Mouse (Mus musculus) brain, embryonic 14.5 days (tissue): ENCODE measurements at regions not wholly inside any gene's neighbourhood (a gene's known extent, or its start where the extent isn't known, plus 50 kb on each side); places are given as distances from the start of the nearest gene placed in this dataset.

ENCODE experiments used
- CTCF ChIP-seq: fragments of 200-500 bp; IDR thresholded peaks from 2 replicates; pipeline ENCODE4 v1.5.1; 2012; ENCODE audit warnings: inconsistent platforms, mild to moderate bottlenecking, moderate library complexity, borderline replicate concordance; ENCODE audit not compliant: insufficient read depth, insufficient read length; ENCODE audit errors: extremely low read depth
- POLR2A ChIP-seq: fragments of 200-500 bp; IDR thresholded peaks from 2 replicates; pipeline ENCODE4 v1.6.1; 2012; ENCODE audit warnings: mild to moderate bottlenecking, inconsistent platforms, borderline replicate concordance; ENCODE audit not compliant: poor library complexity, insufficient read depth, insufficient read length, severe bottlenecking; ENCODE audit errors: extremely low read depth

DNA sequence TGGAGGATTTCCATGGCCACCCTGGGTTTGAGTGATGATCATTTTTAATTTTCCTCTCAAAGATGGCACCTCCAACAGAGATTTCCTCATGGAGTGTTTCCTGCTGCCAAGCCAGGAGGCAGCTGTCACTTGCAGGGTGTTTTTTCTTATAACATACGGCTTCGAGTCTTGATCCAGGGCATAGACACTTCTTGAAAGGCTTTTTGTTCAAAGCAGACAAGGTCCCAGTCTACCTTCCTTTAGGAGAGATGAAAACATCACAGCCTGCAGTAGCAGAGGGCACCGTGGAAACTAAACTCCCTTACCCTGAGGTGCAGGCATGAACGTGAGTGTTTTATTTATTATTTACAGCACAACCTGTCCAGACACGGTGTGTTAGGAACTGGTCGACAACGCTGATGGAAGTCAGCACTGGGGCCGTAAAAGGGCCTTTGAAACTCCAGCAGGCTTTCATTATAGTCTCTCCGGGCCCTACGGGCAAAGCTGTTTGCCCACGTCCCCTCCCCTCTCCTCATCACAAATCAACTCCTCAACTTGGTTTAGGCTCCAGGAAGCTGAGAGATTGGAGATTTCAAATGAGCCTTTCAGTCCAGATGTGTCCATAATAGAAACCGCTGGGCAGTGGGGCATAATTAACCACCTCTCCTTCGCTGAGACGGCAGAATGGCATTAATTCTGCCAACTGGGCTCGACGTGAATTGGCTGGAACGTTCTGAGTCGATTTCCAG is 57.2 kb upstream of the Tmem178 start:
- TF ChIP-seq POLR2A (no peak), CTCF (no peak)
